Mouse (Mus musculus): Measurements from ENCODE around the gene C4b. TPM values are rescaled to one million over a fixed set of nuclear protein-coding genes. Genes with fewer than 3 reads are reported as not detected.

The C4b gene
- total and polyA plus RNA-seq, 2 experiments from 2014 or later, result 0.80 to 0.93 TPM

- Histone ChIP-seq H3K27ac (ENCODE audit: low read depth) (peak overlapping the region; percentile 68), H3K9me3 (replicated peaks; ENCODE audit: control insufficient read depth, low read length) (no peaks in the 10 kb centered on the region), H3K27me3 (ENCODE audit: control insufficient read depth, insufficient read depth, low read length) (peaks cover 16% of the 10 kb centered on the region), H3K4me3 (ENCODE audit: low read depth, low read length) (no peak overlapping the region), H3K36me3 (replicated peaks; ENCODE audit: control insufficient read depth, insufficient read depth, low read length) (no peaks in the 10 kb centered on the region), H3K9ac (replicated peaks; ENCODE audit: low read depth, low read length) (no peak overlapping the region), H3K4me2 (ENCODE audit: low read depth, low read length) (no peak overlapping the region), H3K4me1 (ENCODE audit: control insufficient read depth, insufficient read depth) (peaks cover 22% of the 10 kb centered on the region)
- TF ChIP-seq EP300 (IDR thresholded peaks at IDR 0.05; ENCODE audit: low read depth) (no peak), CTCF (IDR thresholded peaks at IDR 0.05; ENCODE audit: low read depth) (no peak)
- ATAC-seq (ENCODE audit: insufficient read depth, low read depth) (no peak), DNase-seq (ENCODE audit: low spot score) (no peak)
- 58% methylated on average over 10 of the region's 10 CpGs for WGBS
These were observed 59.9 kb downstream of the C4b start for GRCm38 (mm10) chr17:34683686-34684220.

DNA sequence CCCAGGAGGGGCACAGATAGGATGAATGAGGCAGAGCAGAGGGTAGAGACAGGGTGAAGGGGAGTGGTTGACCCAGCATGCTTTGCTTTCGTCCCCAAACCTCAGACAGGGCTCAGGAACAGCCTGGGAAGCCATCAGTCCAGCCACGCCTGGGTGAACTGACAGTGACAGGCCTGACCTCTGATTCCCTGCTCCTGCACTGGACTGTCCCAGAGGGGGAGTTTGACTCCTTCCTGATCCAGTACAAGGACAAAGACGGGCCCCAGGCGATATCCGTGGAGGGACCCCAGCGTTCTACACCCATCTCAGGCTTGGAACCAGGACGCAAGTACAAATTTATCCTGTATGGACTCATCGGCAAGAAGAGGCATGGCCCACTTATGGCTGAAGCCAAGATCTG lies 60.5 kb downstream of the C4b start:
- Histone ChIP-seq H3K9me3 (replicated peaks; ENCODE audit: control insufficient read depth, low read length) (no peaks in the 10 kb centered on the region), H3K4me1 (ENCODE audit: control insufficient read depth, insufficient read depth) (peaks cover 22% of the 10 kb centered on the region), H3K27me3 (ENCODE audit: control insufficient read depth, insufficient read depth, low read length) (peaks cover 16% of the 10 kb centered on the region), H3K36me3 (replicated peaks; ENCODE audit: control insufficient read depth, insufficient read depth, low read length) (no peaks in the 10 kb centered on the region), H3K4me3 (ENCODE audit: low read depth, low read length) (no peak overlapping the region), H3K4me2 (ENCODE audit: low read depth, low read length) (no peak overlapping the region), H3K27ac (ENCODE audit: low read depth) (peak overlapping the region; percentile 68), H3K9ac (replicated peaks; ENCODE audit: low read depth, low read length) (no peak overlapping the region)
- TF ChIP-seq CTCF (IDR thresholded peaks at IDR 0.05; ENCODE audit: low read depth) (no peak), EP300 (IDR thresholded peaks at IDR 0.05; ENCODE audit: low read depth) (no peak)
- DNase-seq (ENCODE audit: low spot score), result no peak
- no peak for ATAC-seq (ENCODE audit: insufficient read depth, low read depth)
- WGBS, result 73% methylated on average over 8 of the region's 8 CpGs

GRCm38 (mm10) chr17:34681881-34682536 lies 61.7 kb downstream of the C4b start:
- no peak overlapping the region for H3K27ac ChIP-seq (ENCODE audit: low read depth)
- no peak overlapping the region for H3K4me3 ChIP-seq (ENCODE audit: low read depth, low read length)
- DNase-seq (ENCODE audit: low spot score), result no peak

GRCm38 (mm10) chr17:34681132-34681571 lies 62.5 kb downstream of the C4b start:
- ATAC-seq (ENCODE audit: insufficient read depth, low read depth) (no peak), DNase-seq (ENCODE audit: low spot score) (no peak)
- Histone ChIP-seq H3K4me2 (ENCODE audit: low read depth, low read length) (no peak overlapping the region), H3K4me3 (ENCODE audit: low read depth, low read length) (no peak overlapping the region), H3K9me3 (replicated peaks; ENCODE audit: control insufficient read depth, low read length) (no peaks in the 10 kb centered on the region), H3K4me1 (ENCODE audit: control insufficient read depth, insufficient read depth) (peaks cover 22% of the 10 kb centered on the region), H3K27ac (ENCODE audit: low read depth) (no peak overlapping the region; the same call in 1 of the 2 replicates), H3K36me3 (replicated peaks; ENCODE audit: control insufficient read depth, insufficient read depth, low read length) (no peaks in the 10 kb centered on the region), H3K9ac (replicated peaks; ENCODE audit: low read depth, low read length) (no peak overlapping the region), H3K27me3 (ENCODE audit: control insufficient read depth, insufficient read depth, low read length) (peaks cover 18% of the 10 kb centered on the region)
- WGBS, result 57% methylated on average over 17 of the region's 17 CpGs
- TF ChIP-seq CTCF (IDR thresholded peaks at IDR 0.05; ENCODE audit: low read depth) (no peak), EP300 (IDR thresholded peaks at IDR 0.05; ENCODE audit: low read depth) (no peak)

More at GRCm38 (mm10) chr17:34681881-34682536, 61.7 kb downstream of the C4b start:
- no peak for ATAC-seq (ENCODE audit: insufficient read depth, low read depth)
- 56% methylated on average over 11 of the region's 11 CpGs for WGBS
- Histone ChIP-seq H3K9me3 (replicated peaks; ENCODE audit: control insufficient read depth, low read length) (no peaks in the 10 kb centered on the region), H3K4me2 (ENCODE audit: low read depth, low read length) (no peak overlapping the region), H3K27me3 (ENCODE audit: control insufficient read depth, insufficient read depth, low read length) (peaks cover 16% of the 10 kb centered on the region), H3K36me3 (replicated peaks; ENCODE audit: control insufficient read depth, insufficient read depth, low read length) (no peaks in the 10 kb centered on the region), H3K9ac (replicated peaks; ENCODE audit: low read depth, low read length) (no peak overlapping the region), H3K4me1 (ENCODE audit: control insufficient read depth, insufficient read depth) (peaks cover 22% of the 10 kb centered on the region)
- no peak for TF ChIP-seq EP300 (IDR thresholded peaks at IDR 0.05; ENCODE audit: low read depth)
- no peak for TF ChIP-seq CTCF (IDR thresholded peaks at IDR 0.05; ENCODE audit: low read depth)

- Histone ChIP-seq H3K9ac (replicated peaks; ENCODE audit: low read depth, low read length) (no peak overlapping the region), H3K4me3 (ENCODE audit: low read depth, low read length) (no peak overlapping the region), H3K36me3 (replicated peaks; ENCODE audit: control insufficient read depth, insufficient read depth, low read length) (no peaks in the 10 kb centered on the region), H3K27me3 (ENCODE audit: control insufficient read depth, insufficient read depth, low read length) (peaks cover 21% of the 10 kb centered on the region), H3K27ac (ENCODE audit: low read depth) (no peak overlapping the region), H3K4me2 (ENCODE audit: low read depth, low read length) (no peak overlapping the region), H3K9me3 (replicated peaks; ENCODE audit: control insufficient read depth, low read length) (no peaks in the 10 kb centered on the region), H3K4me1 (ENCODE audit: control insufficient read depth, insufficient read depth) (peaks cover 27% of the 10 kb centered on the region)
- TF ChIP-seq EP300 (IDR thresholded peaks at IDR 0.05; ENCODE audit: low read depth), result no peak
- no peak for TF ChIP-seq CTCF (IDR thresholded peaks at IDR 0.05; ENCODE audit: low read depth)
- ATAC-seq (ENCODE audit: insufficient read depth, low read depth), result no peak
- WGBS, result 83% methylated on average over 4 of the region's 4 CpGs
- no peak for DNase-seq (ENCODE audit: low spot score)
These were observed 63.1 kb downstream of the C4b start for GRCm38 (mm10) chr17:34680621-34681020.
